Mouse (Mus musculus): ENCODE measurements at regions not wholly inside any gene's neighbourhood (a gene's known extent, or its start where the extent isn't known, plus 50 kb on each side); places are given as distances from the start of the nearest gene placed in this dataset.

- no peak overlapping the region for H3K27ac ChIP-seq (ENCODE audit: low read depth, low read length)
- no peaks in the 10 kb centered on the region for H3K36me3 ChIP-seq (ENCODE audit: control insufficient read depth, insufficient read depth, low read length)
- H3K27me3 ChIP-seq (ENCODE audit: control insufficient read depth, insufficient read depth, low read length), result no peaks in the 10 kb centered on the region
- DNase-seq (ENCODE audit: low spot score) (peak; percentile 15), ATAC-seq (ENCODE audit: insufficient read depth, low FRiP score, low TSS enrichment) (no peak)
- WGBS, result 38% methylated on average over 5 of the region's 5 CpGs
- H3K9ac ChIP-seq (ENCODE audit: low read length), result no peak overlapping the region
- H3K4me1 ChIP-seq (ENCODE audit: control insufficient read depth, insufficient read depth, low read length), result peaks cover 2% of the 10 kb centered on the region; the same call in 1 of the 2 replicates
- no peak overlapping the region for H3K4me3 ChIP-seq (ENCODE audit: low read depth, low read length)
- no peak overlapping the region for H3K4me2 ChIP-seq (ENCODE audit: low read depth)
- H3K9me3 ChIP-seq (ENCODE audit: control insufficient read depth, low read length), result no peaks in the 10 kb centered on the region
Measured at GRCm38 (mm10) chr10:17472536-17472935, 250.5 kb upstream of the Cited2 start.

GRCm38 (mm10) chr10:17475976-17476375 lies 247.0 kb upstream of the Cited2 start:
- Histone ChIP-seq H3K4me2 (ENCODE audit: low read depth) (no peak overlapping the region), H3K27me3 (ENCODE audit: control insufficient read depth, insufficient read depth, low read length) (no peaks in the 10 kb centered on the region), H3K9ac (ENCODE audit: low read length) (no peak overlapping the region), H3K36me3 (ENCODE audit: control insufficient read depth, insufficient read depth, low read length) (no peaks in the 10 kb centered on the region), H3K27ac (ENCODE audit: low read depth, low read length) (no peak overlapping the region), H3K9me3 (ENCODE audit: control insufficient read depth, low read length) (no peaks in the 10 kb centered on the region), H3K4me1 (ENCODE audit: control insufficient read depth, insufficient read depth, low read length) (peaks cover 4% of the 10 kb centered on the region; the same call in 1 of the 2 replicates), H3K4me3 (ENCODE audit: low read depth, low read length) (no peak overlapping the region)
- no peak for ATAC-seq (ENCODE audit: insufficient read depth, low FRiP score, low TSS enrichment)
- no peak for DNase-seq (ENCODE audit: low spot score)
- WGBS, result 87% methylated on average over 3 of the region's 3 CpGs

GRCm38 (mm10) chr10:17476720-17477119 lies 246.3 kb upstream of the Cited2 start:
- Histone ChIP-seq H3K9me3 (ENCODE audit: control insufficient read depth, low read length) (no peaks in the 10 kb centered on the region), H3K4me1 (ENCODE audit: control insufficient read depth, insufficient read depth, low read length) (peaks cover 4% of the 10 kb centered on the region; the same call in 1 of the 2 replicates), H3K4me3 (ENCODE audit: low read depth, low read length) (no peak overlapping the region), H3K27ac (ENCODE audit: low read depth, low read length) (no peak overlapping the region), H3K36me3 (ENCODE audit: control insufficient read depth, insufficient read depth, low read length) (no peaks in the 10 kb centered on the region), H3K4me2 (ENCODE audit: low read depth) (no peak overlapping the region), H3K9ac (ENCODE audit: low read length) (no peak overlapping the region), H3K27me3 (ENCODE audit: control insufficient read depth, insufficient read depth, low read length) (no peaks in the 10 kb centered on the region)
- no peak for DNase-seq (ENCODE audit: low spot score)
- 91% methylated on average over 6 of the region's 6 CpGs for WGBS
- ATAC-seq (ENCODE audit: insufficient read depth, low FRiP score, low TSS enrichment), result no peak

- Histone ChIP-seq H3K27ac (ENCODE audit: low read depth, low read length) (peak overlapping the region; percentile 40; the same call in 1 of the 2 replicates), H3K27me3 (ENCODE audit: control insufficient read depth, insufficient read depth, low read length) (no peaks in the 10 kb centered on the region), H3K4me2 (ENCODE audit: low read depth) (0 out of 2 replicates have a peak overlapping the region, but pooled peaks have one; percentile 12), H3K4me3 (ENCODE audit: low read depth, low read length) (no peak overlapping the region), H3K9me3 (ENCODE audit: control insufficient read depth, low read length) (no peaks in the 10 kb centered on the region), H3K4me1 (ENCODE audit: control insufficient read depth, insufficient read depth, low read length) (0 out of 2 replicates have a peak, but pooled peaks cover 2% of the 10 kb centered on the region), H3K9ac (ENCODE audit: low read length) (no peak overlapping the region), H3K36me3 (ENCODE audit: control insufficient read depth, insufficient read depth, low read length) (no peaks in the 10 kb centered on the region)
- ATAC-seq (ENCODE audit: insufficient read depth, low FRiP score, low TSS enrichment) (peak; percentile 92), DNase-seq (ENCODE audit: low spot score) (peak; percentile 65)
- 17% methylated on average over 8 of the region's 8 CpGs for WGBS
Measured at GRCm38 (mm10) chr10:17478761-17479632, 244.0 kb upstream of the Cited2 start.

GRCm38 (mm10) chr10:17482751-17483150 lies 240.3 kb upstream of the Cited2 start:
- no peak overlapping the region for H3K4me3 ChIP-seq (ENCODE audit: low read depth, low read length)
- WGBS, result 88% methylated on average over 4 of the region's 4 CpGs
- no peak for ATAC-seq (ENCODE audit: insufficient read depth, low FRiP score, low TSS enrichment)
- H3K9me3 ChIP-seq (ENCODE audit: control insufficient read depth, low read length), result no peaks in the 10 kb centered on the region
- H3K9ac ChIP-seq (ENCODE audit: low read length), result no peak overlapping the region
- no peak overlapping the region for H3K4me2 ChIP-seq (ENCODE audit: low read depth)
- DNase-seq (ENCODE audit: low spot score), result no peak
- no peaks in the 10 kb centered on the region for H3K36me3 ChIP-seq (ENCODE audit: control insufficient read depth, insufficient read depth, low read length)
- 0 out of 2 replicates have a peak, but pooled peaks cover 2% of the 10 kb centered on the region for H3K4me1 ChIP-seq (ENCODE audit: control insufficient read depth, insufficient read depth, low read length)
- no peaks in the 10 kb centered on the region for H3K27me3 ChIP-seq (ENCODE audit: control insufficient read depth, insufficient read depth, low read length)
- H3K27ac ChIP-seq (ENCODE audit: low read depth, low read length), result no peak overlapping the region

- ATAC-seq (ENCODE audit: insufficient read depth, low FRiP score, low TSS enrichment), result no peak
- no peak overlapping the region for H3K9ac ChIP-seq (ENCODE audit: low read length)
- H3K36me3 ChIP-seq (ENCODE audit: control insufficient read depth, insufficient read depth, low read length), result no peaks in the 10 kb centered on the region
- no peaks in the 10 kb centered on the region for H3K27me3 ChIP-seq (ENCODE audit: control insufficient read depth, insufficient read depth, low read length)
- no peaks in the 10 kb centered on the region for H3K9me3 ChIP-seq (ENCODE audit: control insufficient read depth, low read length)
- H3K4me1 ChIP-seq (ENCODE audit: control insufficient read depth, insufficient read depth, low read length), result no peaks in the 10 kb centered on the region
- H3K27ac ChIP-seq (ENCODE audit: low read depth, low read length), result no peak overlapping the region
- no peak overlapping the region for H3K4me2 ChIP-seq (ENCODE audit: low read depth)
- no peak for DNase-seq (ENCODE audit: low spot score)
- whole genome bisulfite sequencing, result 85% methylated on average over 5 of the region's 5 CpGs
- no peak overlapping the region for H3K4me3 ChIP-seq (ENCODE audit: low read depth, low read length)
Measured at GRCm38 (mm10) chr10:17485049-17485449, 238.0 kb upstream of the Cited2 start.

- Histone ChIP-seq H3K27ac (ENCODE audit: low read depth, low read length) (no peak overlapping the region), H3K36me3 (ENCODE audit: control insufficient read depth, insufficient read depth, low read length) (no peaks in the 10 kb centered on the region), H3K9ac (ENCODE audit: low read length) (no peak overlapping the region), H3K9me3 (ENCODE audit: control insufficient read depth, low read length) (no peaks in the 10 kb centered on the region), H3K4me3 (ENCODE audit: low read depth, low read length) (no peak overlapping the region), H3K27me3 (ENCODE audit: control insufficient read depth, insufficient read depth, low read length) (no peaks in the 10 kb centered on the region), H3K4me1 (ENCODE audit: control insufficient read depth, insufficient read depth, low read length) (no peaks in the 10 kb centered on the region), H3K4me2 (ENCODE audit: low read depth) (no peak overlapping the region)
- ATAC-seq (ENCODE audit: insufficient read depth, low FRiP score, low TSS enrichment), result no peak
- WGBS, result 92% methylated on average over 2 of the region's 2 CpGs
- no peak for DNase-seq (ENCODE audit: low spot score)
Measured at GRCm38 (mm10) chr10:17485515-17485914, 237.5 kb upstream of the Cited2 start.

- 91% methylated on average over 3 of the region's 3 CpGs for WGBS
- no peaks in the 10 kb centered on the region for H3K36me3 ChIP-seq (ENCODE audit: control insufficient read depth, insufficient read depth, low read length)
- no peak overlapping the region for H3K4me2 ChIP-seq (ENCODE audit: low read depth)
- H3K27ac ChIP-seq (ENCODE audit: low read depth, low read length), result no peak overlapping the region
- H3K9ac ChIP-seq (ENCODE audit: low read length), result no peak overlapping the region
- no peaks in the 10 kb centered on the region for H3K27me3 ChIP-seq (ENCODE audit: control insufficient read depth, insufficient read depth, low read length)
- H3K4me3 ChIP-seq (ENCODE audit: low read depth, low read length), result no peak overlapping the region
- DNase-seq (ENCODE audit: low spot score) (no peak), ATAC-seq (ENCODE audit: insufficient read depth, low FRiP score, low TSS enrichment) (no peak)
- no peaks in the 10 kb centered on the region for H3K9me3 ChIP-seq (ENCODE audit: control insufficient read depth, low read length)
- no peaks in the 10 kb centered on the region for H3K4me1 ChIP-seq (ENCODE audit: control insufficient read depth, insufficient read depth, low read length)
Measured at GRCm38 (mm10) chr10:17486011-17486410, 237.0 kb upstream of the Cited2 start.

- no peak overlapping the region for H3K27ac ChIP-seq (ENCODE audit: low read depth, low read length)
- H3K4me3 ChIP-seq (ENCODE audit: low read depth, low read length), result no peak overlapping the region
- H3K9ac ChIP-seq (ENCODE audit: low read length), result no peak overlapping the region
- H3K36me3 ChIP-seq (ENCODE audit: control insufficient read depth, insufficient read depth, low read length), result no peaks in the 10 kb centered on the region
- ATAC-seq (ENCODE audit: insufficient read depth, low FRiP score, low TSS enrichment) (no peak), DNase-seq (ENCODE audit: low spot score) (no peak)
- H3K9me3 ChIP-seq (ENCODE audit: control insufficient read depth, low read length), result no peaks in the 10 kb centered on the region
- H3K4me2 ChIP-seq (ENCODE audit: low read depth), result no peak overlapping the region
- no peaks in the 10 kb centered on the region for H3K4me1 ChIP-seq (ENCODE audit: control insufficient read depth, insufficient read depth, low read length)
- H3K27me3 ChIP-seq (ENCODE audit: control insufficient read depth, insufficient read depth, low read length), result no peaks in the 10 kb centered on the region
- 79% methylated on average over 5 of the region's 5 CpGs for WGBS
Measured at GRCm38 (mm10) chr10:17487460-17487859, 235.6 kb upstream of the Cited2 start.
